Mouse (Mus musculus): ENCODE data around the gene Gdf11. TPM values are rescaled to one million over a fixed set of nuclear protein-coding genes. Genes with fewer than 3 reads are reported as not detected.
A peak's percentile ranks its signal among the peaks of the same experiment; 100 is the strongest.

The Gdf11 gene
- polyA plus RNA-seq, 1 experiment = 3.6 TPM

GRCm38 (mm10) chr10:128895952-128896693 lies 4.6 kb upstream of the Gdf11 start:
- WGBS = 7% methylated on average over 17 of the region's 17 CpGs
- no peaks in the 10 kb centered on the region; the same call in 1 of the 2 replicates for H3K4me1 ChIP-seq (ENCODE audit: control insufficient read depth, insufficient read depth, low read length)
- no peak overlapping the region for H3K4me3 ChIP-seq (replicated peaks; ENCODE audit: control insufficient read depth, low read depth, low read length)
- TF ChIP-seq CTCF (IDR thresholded peaks at IDR 0.05; ENCODE audit: control insufficient read depth, insufficient read depth, low read length) (no peak), POLR2A (IDR thresholded peaks at IDR 0.05; ENCODE audit: borderline replicate concordance, control insufficient read depth, low read depth, low read length) (no peak)
- no peak overlapping the region for H3K27ac ChIP-seq (ENCODE audit: control insufficient read depth, insufficient read depth, low read depth, low read length, poor library complexity)

DNA sequence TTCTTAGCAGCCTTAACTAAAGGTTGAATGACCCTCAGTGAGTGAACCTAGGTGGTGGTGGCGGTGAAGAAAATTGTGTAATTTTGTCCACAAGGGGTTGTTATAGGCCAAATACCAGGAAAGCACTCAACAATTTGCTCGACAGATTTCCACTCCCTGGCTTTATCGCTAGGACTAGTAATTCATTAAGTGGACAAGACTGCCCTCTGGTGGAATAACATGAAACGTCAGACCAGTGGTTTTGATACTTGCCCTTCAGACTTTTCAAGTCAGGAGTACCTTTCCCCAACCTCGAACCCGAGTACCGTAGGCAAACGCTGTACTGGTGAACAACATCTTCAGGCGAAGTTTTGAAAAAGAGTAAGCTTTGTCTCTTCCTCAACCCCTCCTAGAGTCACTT lies 3.9 kb upstream of the Gdf11 start:
- Histone ChIP-seq H3K4me1 (ENCODE audit: control insufficient read depth, insufficient read depth, low read length) (peaks cover 2% of the 10 kb centered on the region; the same call in 1 of the 2 replicates), H3K4me3 (replicated peaks; ENCODE audit: control insufficient read depth, low read depth, low read length) (no peak overlapping the region), H3K27ac (ENCODE audit: control insufficient read depth, insufficient read depth, low read depth, low read length, poor library complexity) (no peak overlapping the region)
- under 1% methylated on average over 9 of the region's 9 CpGs for WGBS
- TF ChIP-seq CTCF (IDR thresholded peaks at IDR 0.05; ENCODE audit: control insufficient read depth, insufficient read depth, low read length) (peak; percentile 22; the same call in 1 of the 2 replicates), POLR2A (IDR thresholded peaks at IDR 0.05; ENCODE audit: borderline replicate concordance, control insufficient read depth, low read depth, low read length) (no peak)

- WGBS = 12% methylated on average over 9 of the region's 9 CpGs
- TF ChIP-seq POLR2A (IDR thresholded peaks at IDR 0.05; ENCODE audit: borderline replicate concordance, control insufficient read depth, low read depth, low read length) (no peak), CTCF (IDR thresholded peaks at IDR 0.05; ENCODE audit: control insufficient read depth, insufficient read depth, low read length) (no peak)
Observed at GRCm38 (mm10) chr10:128892246-128892645, 728 bp upstream of the Gdf11 start.

DNA sequence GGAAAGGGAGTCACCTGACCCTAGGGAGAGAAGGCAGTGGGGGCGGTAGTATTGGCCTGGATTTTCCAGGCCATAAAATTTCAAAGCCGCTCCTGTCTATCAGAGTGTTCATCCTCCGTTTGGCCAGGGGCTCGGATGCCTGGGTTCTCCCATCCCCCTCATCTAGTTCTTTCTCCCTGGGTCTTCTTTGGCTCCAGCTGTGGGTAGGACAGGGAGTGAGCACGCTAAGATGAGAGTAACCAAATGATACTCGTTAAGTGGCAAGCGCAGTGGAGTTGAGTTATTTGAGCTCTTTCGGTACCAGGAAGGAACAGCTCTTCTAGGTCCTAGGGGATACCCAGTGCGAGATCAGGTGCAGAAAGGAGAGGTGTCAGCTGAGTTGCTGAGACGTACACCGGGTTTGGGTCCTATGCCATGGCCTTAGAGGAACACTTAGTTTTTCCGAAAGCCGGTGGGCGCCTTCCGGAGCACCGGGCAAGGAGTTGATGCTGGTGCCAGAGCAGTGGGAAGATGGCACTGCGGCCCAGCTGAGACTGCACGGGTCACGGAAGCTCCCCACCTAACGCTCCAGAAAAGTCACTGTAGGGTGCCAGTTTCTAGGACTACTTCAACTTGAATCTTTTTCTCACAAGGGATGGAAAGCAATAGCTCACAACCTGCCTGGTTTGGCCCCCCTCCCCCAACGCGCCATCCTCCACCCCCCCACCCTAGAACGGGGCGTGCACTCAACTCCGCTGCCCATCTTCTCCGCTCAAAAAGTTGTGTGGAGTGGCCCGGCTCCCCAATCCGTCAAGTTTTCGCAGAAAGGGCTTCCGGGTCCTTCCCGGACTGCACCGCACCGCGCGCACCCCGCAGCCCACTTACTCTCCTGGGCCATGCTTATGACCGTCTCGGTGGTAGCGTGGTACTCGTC lies 879 bp downstream of the Gdf11 start:
- TF ChIP-seq CTCF (IDR thresholded peaks at IDR 0.05; ENCODE audit: control insufficient read depth, insufficient read depth, low read length) (no peak), POLR2A (IDR thresholded peaks at IDR 0.05; ENCODE audit: borderline replicate concordance, control insufficient read depth, low read depth, low read length) (no peak)
- peaks cover 2% of the 10 kb centered on the region for H3K4me1 ChIP-seq (ENCODE audit: control insufficient read depth, insufficient read depth, low read length)
- no peak overlapping the region; the same call in 1 of the 2 replicates for H3K27ac ChIP-seq (ENCODE audit: control insufficient read depth, insufficient read depth, low read depth, low read length, poor library complexity)
- peak overlapping the region; percentile 80 for H3K4me3 ChIP-seq (replicated peaks; ENCODE audit: control insufficient read depth, low read depth, low read length)
- WGBS = 4% methylated on average over 40 of the region's 40 CpGs

More at GRCm38 (mm10) chr10:128892246-128892645, 728 bp upstream of the Gdf11 start:
- Histone ChIP-seq H3K4me3 (replicated peaks; ENCODE audit: control insufficient read depth, low read depth, low read length) (no peak overlapping the region), H3K4me1 (ENCODE audit: control insufficient read depth, insufficient read depth, low read length) (peaks cover 2% of the 10 kb centered on the region), H3K27ac (ENCODE audit: control insufficient read depth, insufficient read depth, low read depth, low read length, poor library complexity) (no peak overlapping the region)

DNA sequence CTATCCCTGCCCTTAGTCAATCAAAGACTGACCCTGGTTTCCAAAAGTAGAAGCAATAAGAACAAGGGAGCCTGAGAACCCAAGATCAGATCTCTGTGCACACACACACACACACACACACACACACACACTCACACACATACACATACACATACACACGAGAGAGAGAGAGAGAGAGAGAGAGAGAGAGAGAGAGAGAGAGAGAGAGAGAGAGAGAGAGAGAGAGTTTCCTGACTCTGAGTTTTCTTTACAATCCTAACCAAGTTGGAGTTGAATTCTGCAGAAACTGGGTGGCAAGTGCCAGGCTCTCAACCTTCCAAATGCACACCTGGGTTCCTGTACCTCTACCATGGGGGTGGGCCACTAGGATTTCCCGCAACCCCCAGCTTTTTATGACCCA lies 1.7 kb downstream of the Gdf11 start:
- no peak for TF ChIP-seq POLR2A (IDR thresholded peaks at IDR 0.05; ENCODE audit: borderline replicate concordance, control insufficient read depth, low read depth, low read length)
- no peak for TF ChIP-seq CTCF (IDR thresholded peaks at IDR 0.05; ENCODE audit: control insufficient read depth, insufficient read depth, low read length)
- peaks cover 2% of the 10 kb centered on the region for H3K4me1 ChIP-seq (ENCODE audit: control insufficient read depth, insufficient read depth, low read length)
- H3K4me3 ChIP-seq (replicated peaks; ENCODE audit: control insufficient read depth, low read depth, low read length) = no peak overlapping the region
- no peak overlapping the region for H3K27ac ChIP-seq (ENCODE audit: control insufficient read depth, insufficient read depth, low read depth, low read length, poor library complexity)
- 49% methylated on average over 2 of the region's 2 CpGs for WGBS

- no peak for TF ChIP-seq CTCF (IDR thresholded peaks at IDR 0.05; ENCODE audit: control insufficient read depth, insufficient read depth, low read length)
- no peak for TF ChIP-seq POLR2A (IDR thresholded peaks at IDR 0.05; ENCODE audit: borderline replicate concordance, control insufficient read depth, low read depth, low read length)
- no peak overlapping the region for H3K4me3 ChIP-seq (replicated peaks; ENCODE audit: control insufficient read depth, low read depth, low read length)
- H3K4me1 ChIP-seq (ENCODE audit: control insufficient read depth, insufficient read depth, low read length) = peaks cover 2% of the 10 kb centered on the region
- no peak overlapping the region for H3K27ac ChIP-seq (ENCODE audit: control insufficient read depth, insufficient read depth, low read depth, low read length, poor library complexity)
- 9% methylated on average over 7 of the region's 7 CpGs for WGBS
Observed at GRCm38 (mm10) chr10:128888941-128889827, 2.3 kb downstream of the Gdf11 start.

- no peak overlapping the region for H3K27ac ChIP-seq (ENCODE audit: control insufficient read depth, insufficient read depth, low read depth, low read length, poor library complexity)
- no peaks in the 10 kb centered on the region for H3K4me1 ChIP-seq (ENCODE audit: control insufficient read depth, insufficient read depth, low read length)
- TF ChIP-seq CTCF (IDR thresholded peaks at IDR 0.05; ENCODE audit: control insufficient read depth, insufficient read depth, low read length) (no peak), POLR2A (IDR thresholded peaks at IDR 0.05; ENCODE audit: borderline replicate concordance, control insufficient read depth, low read depth, low read length) (no peak)
- WGBS = 87% methylated on average over 5 of the region's 5 CpGs
- no peak overlapping the region for H3K4me3 ChIP-seq (replicated peaks; ENCODE audit: control insufficient read depth, low read depth, low read length)
Observed at GRCm38 (mm10) chr10:128882067-128882466, 9.5 kb downstream of the Gdf11 start.
